Mouse (Mus musculus) stomach, postnatal 0 days (tissue): ENCODE results near the gene Vangl2. TPM values are rescaled to one million over a fixed set of nuclear protein-coding genes. Genes with fewer than 3 reads are reported as not detected.

Experiments
- ATAC-seq: fragments of 200-750 bp; cut with Nextera tagmentation; 2 replicates; pipeline ENCODE4 v1.8.0; 2017; ENCODE audit not compliant: low FRiP score, low TSS enrichment
- DNase-seq: peaks from one replicate; pipeline ENCODE4 v3.0.0-alpha.2; 2016; ENCODE audit warnings: low spot score
- H3K27ac ChIP-seq: fragments of 300-500 bp; sonication (generic); replicated peaks from 2 replicates; pipeline ENCODE4 v1.5.1; 2014; ENCODE audit warnings: mild to moderate bottlenecking, control low read depth
- H3K27me3 ChIP-seq: fragments of 300-500 bp; sonication (generic); 2 replicates; pipeline ENCODE4 v1.6.1; 2014; ENCODE audit warnings: low read length; ENCODE audit not compliant: control insufficient read depth, insufficient read depth
- H3K36me3 ChIP-seq: fragments of 300-500 bp; sonication (generic); 2 replicates; pipeline ENCODE4 v1.6.1; 2014; ENCODE audit warnings: low read length, mixed read lengths; ENCODE audit not compliant: control insufficient read depth, insufficient read depth
- H3K4me1 ChIP-seq: fragments of 300-500 bp; sonication (generic); replicated peaks from 2 replicates; pipeline ENCODE4 v1.6.1; 2014; ENCODE audit warnings: antibody characterized with exemption; ENCODE audit not compliant: control insufficient read depth, insufficient read depth
- H3K4me2 ChIP-seq: fragments of 300-500 bp; sonication (generic); replicated peaks from 2 replicates; pipeline ENCODE4 v1.6.1; 2014; ENCODE audit warnings: low read depth, mild to moderate bottlenecking, control low read depth, moderate library complexity
- H3K4me3 ChIP-seq: fragments of 300-500 bp; sonication (generic); 2 replicates; pipeline ENCODE4 v1.5.1; 2014; ENCODE audit warnings: low read depth, low read length, control low read depth
- H3K9ac ChIP-seq: fragments of 300-500 bp; sonication (generic); 2 replicates; pipeline ENCODE4 v1.6.1; 2014; ENCODE audit warnings: mild to moderate bottlenecking, low read length, control low read depth, mixed read lengths
- H3K9me3 ChIP-seq: fragments of 300-500 bp; sonication (generic); 2 replicates; pipeline ENCODE4 v1.6.1; 2016; ENCODE audit warnings: low read length; ENCODE audit not compliant: control insufficient read depth
- CTCF ChIP-seq: IDR thresholded peaks from 2 replicates; pipeline ENCODE4 v1.5.1; 2016; ENCODE audit warnings: antibody characterized with exemption, low read depth, mild to moderate bottlenecking, moderate library complexity
- EP300 ChIP-seq: optimal IDR thresholded peaks from 2 replicates; pipeline ENCODE3; 2016; ENCODE audit warnings: antibody characterized with exemption
- whole genome bisulfite sequencing: fragments of 180-500 bp; shearing (Covaris S2); extraction: QIAGEN DNeasy Blood & Tissue Kit; methylation state at CpG from one replicate; pipeline ENCODE4 v1.1.7; 2014; 5-methylcytosine and 5-hydroxymethylcytosine counted together
- polyA plus RNA-seq: library from polyadenylated mRNA; unstranded; fragments of >200 nt; fragmentation: Nextera tagmentation; extraction: Ambion mirVana; gene quantifications from 2 replicates; pipeline ENCODE4 v1.2.1, GENCODE M21; 2015

Gene Vangl2
- polyA plus RNA-seq, 1 experiment from 2014 or later, result 5.4 TPM

- ATAC-seq (peak; percentile 54), DNase-seq (peak; percentile 48)
- H3K9me3 ChIP-seq, result no peaks in the 10 kb centered on the region
- TF ChIP-seq EP300 (no peak), CTCF (no peak)
- H3K9ac ChIP-seq, result peak overlapping the region; percentile 78
- H3K4me3 ChIP-seq, result peak overlapping the region; percentile 87
- no peaks in the 10 kb centered on the region for H3K36me3 ChIP-seq
- peak overlapping the region; percentile 82 for H3K27ac ChIP-seq
- 2% methylated on average over 23 of the region's 23 CpGs for WGBS
- H3K27me3 ChIP-seq, result no peaks in the 10 kb centered on the region
- peaks cover 6% of the 10 kb centered on the region; the same call in 1 of the 2 replicates for H3K4me1 ChIP-seq
- H3K4me2 ChIP-seq, result peak overlapping the region; percentile 82
Measured at GRCm38 (mm10) chr1:172026201-172026901, 1.9 kb downstream of the Vangl2 start.

DNA sequence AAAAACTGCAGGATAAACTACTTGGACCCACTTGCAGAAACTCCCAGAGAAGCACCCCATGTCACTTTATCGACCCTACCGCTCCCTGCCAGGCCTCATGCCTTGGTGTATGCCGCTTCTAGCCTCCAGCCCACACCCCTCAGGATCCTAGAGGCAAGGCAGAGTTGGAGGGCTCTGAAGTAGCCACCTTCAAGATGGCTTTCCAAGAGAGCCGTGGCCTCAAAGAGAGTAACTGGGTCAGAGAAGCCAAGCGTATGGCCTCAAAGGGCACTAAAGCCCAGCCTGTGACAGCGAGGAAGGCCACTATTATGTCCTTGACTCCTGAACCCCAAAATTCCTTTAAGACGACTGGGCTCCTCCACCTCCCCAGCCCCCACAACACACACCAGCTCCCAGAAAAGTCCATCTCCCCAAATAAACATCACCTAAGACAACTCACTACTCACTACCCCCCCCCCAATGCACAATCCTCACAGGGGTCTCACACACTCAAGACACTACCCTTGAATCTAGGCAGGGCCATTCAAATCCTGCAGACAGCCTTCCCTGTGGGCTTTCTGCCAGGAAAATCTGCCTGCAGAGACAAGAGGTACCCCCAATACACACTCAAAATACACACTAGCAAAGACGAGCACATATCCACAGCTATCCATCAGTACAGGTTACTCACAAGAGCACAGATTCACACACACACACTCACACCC lies 2.9 kb downstream of the Vangl2 start:
- Histone ChIP-seq H3K9me3 (no peaks in the 10 kb centered on the region), H3K9ac (no peak overlapping the region; the same call in 1 of the 2 replicates), H3K4me3 (no peak overlapping the region), H3K27me3 (no peaks in the 10 kb centered on the region), H3K36me3 (no peaks in the 10 kb centered on the region), H3K4me1 (peaks cover 6% of the 10 kb centered on the region; the same call in 1 of the 2 replicates), H3K27ac (0 out of 2 replicates have a peak overlapping the region, but pooled peaks have one; percentile 18), H3K4me2 (peak overlapping the region; percentile 82)
- TF ChIP-seq CTCF, result no peak
- TF ChIP-seq EP300, result no peak
- DNase-seq (no peak), ATAC-seq (no peak)
- WGBS, result 62% methylated on average over 8 of the region's 8 CpGs

DNA sequence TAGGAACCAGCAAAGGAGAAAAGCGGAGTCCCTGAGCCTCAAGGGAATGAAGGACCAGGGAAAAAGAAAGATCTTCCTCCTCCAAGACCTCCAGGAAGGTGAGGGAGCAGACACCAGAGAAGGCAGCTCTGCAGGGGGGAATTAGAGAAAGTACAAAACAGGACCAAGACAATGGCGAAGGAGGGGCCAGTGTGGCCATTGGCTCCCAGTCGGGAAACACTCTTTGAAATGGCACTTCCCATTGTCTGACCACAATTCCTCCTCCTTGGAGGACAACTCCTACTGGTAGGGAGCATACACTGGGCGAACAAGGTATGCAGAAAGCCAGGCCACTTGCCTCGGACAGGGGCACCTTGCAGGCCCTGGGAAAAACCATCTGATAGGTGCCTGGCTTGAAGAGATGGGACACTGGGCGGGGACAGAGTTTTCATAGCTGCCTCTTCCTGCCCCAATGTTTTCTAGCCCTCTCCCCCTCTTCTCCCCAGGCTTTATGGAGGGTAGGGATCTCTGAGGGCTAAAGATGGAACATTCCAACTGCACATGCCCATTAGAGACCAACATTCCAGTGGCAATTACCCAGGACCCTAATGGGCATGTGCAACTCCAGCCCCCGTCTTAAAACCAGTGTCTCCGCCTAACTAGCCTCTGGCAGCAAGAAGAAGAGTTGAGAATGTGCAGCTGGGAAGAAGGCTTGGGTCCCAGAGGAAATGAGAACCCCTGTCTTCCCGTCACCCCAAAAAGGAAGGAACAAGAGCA lies 3.9 kb downstream of the Vangl2 start:
- Histone ChIP-seq H3K27ac (no peak overlapping the region), H3K4me2 (0 out of 2 replicates have a peak overlapping the region, but pooled peaks have one; percentile 8)

DNA sequence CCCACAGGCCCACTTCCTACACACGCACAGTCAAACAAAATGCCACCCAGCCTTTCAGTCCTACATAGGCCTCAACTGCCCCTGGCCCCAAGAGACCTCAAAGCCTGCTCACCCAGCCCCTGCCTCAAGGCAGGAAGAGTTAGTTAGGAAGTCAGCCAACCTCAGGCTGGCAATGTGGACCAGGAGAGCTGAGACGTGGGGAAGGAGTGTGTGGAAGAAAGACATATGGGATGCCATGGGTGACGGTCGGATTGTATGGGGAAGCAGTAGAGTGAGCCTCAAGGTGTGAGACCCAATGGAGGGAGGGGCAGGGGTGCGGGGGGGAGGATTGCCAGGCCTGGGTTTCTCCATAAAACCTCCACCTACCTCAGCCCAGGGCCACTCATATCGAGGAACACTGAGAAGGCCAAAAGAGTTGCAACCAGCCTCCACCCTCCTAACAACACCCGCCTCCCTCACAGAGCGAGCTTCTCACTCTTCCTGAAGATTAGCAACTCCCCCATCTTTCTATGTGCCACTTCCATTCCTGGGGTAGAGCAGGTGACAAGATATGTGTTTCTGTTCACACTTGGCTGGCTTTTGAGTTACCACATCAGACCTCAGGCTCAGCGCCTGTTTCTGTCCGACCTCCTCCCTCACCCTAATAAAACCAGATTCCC lies 8.3 kb downstream of the Vangl2 start:
- H3K27me3 ChIP-seq, result no peaks in the 10 kb centered on the region
- H3K9me3 ChIP-seq, result no peaks in the 10 kb centered on the region
- TF ChIP-seq EP300 (no peak), CTCF (no peak)
- no peak overlapping the region for H3K9ac ChIP-seq
- ATAC-seq (no peak), DNase-seq (no peak)
- H3K4me2 ChIP-seq, result no peak overlapping the region
- H3K4me3 ChIP-seq, result no peak overlapping the region
- peak overlapping the region; percentile 13; the same call in 1 of the 2 replicates for H3K27ac ChIP-seq
- peaks cover 2% of the 10 kb centered on the region; the same call in 1 of the 2 replicates for H3K4me1 ChIP-seq
- no peaks in the 10 kb centered on the region for H3K36me3 ChIP-seq
- WGBS, result 68% methylated on average over 10 of the region's 10 CpGs

More for the DNA sequence above, 3.9 kb downstream of the Vangl2 start:
- Histone ChIP-seq H3K27me3 (no peaks in the 10 kb centered on the region), H3K4me1 (peaks cover 6% of the 10 kb centered on the region; the same call in 1 of the 2 replicates), H3K4me3 (no peak overlapping the region), H3K36me3 (no peaks in the 10 kb centered on the region), H3K9ac (no peak overlapping the region), H3K9me3 (no peaks in the 10 kb centered on the region)
- ATAC-seq (no peak), DNase-seq (no peak)
- TF ChIP-seq EP300 (no peak), CTCF (no peak)
- WGBS, result 60% methylated on average over 9 of the region's 9 CpGs

DNA sequence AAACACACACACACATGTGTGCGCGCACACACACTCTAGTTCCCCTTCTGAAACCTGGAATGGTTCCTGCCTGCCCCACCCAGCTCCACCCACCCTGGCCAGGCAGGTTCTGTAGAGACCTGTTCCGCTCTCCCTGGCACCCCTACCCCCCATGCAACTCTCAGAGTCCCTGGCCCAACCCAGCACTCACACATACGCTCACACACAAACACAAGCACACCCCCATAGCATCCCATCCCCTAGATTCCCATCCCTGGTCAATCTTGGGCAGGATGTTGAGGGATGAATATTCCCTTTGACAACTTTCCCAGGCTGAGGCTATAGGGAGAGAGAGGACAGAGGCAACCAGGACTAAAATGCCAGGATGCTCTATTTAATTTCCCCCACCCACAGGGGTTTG lies 8.9 kb downstream of the Vangl2 start:
- no peaks in the 10 kb centered on the region for H3K9me3 ChIP-seq
- DNase-seq, result peak; percentile 66
- 79% methylated on average over 4 of the region's 4 CpGs for WGBS
- TF ChIP-seq EP300 (no peak), CTCF (no peak)
- peak; percentile 81 for ATAC-seq
- no peak overlapping the region for H3K9ac ChIP-seq
- H3K4me2 ChIP-seq, result peak overlapping the region; percentile 14
- H3K27me3 ChIP-seq, result no peaks in the 10 kb centered on the region
- H3K27ac ChIP-seq, result peak overlapping the region; percentile 13; the same call in 1 of the 2 replicates
- peaks cover 2% of the 10 kb centered on the region; the same call in 1 of the 2 replicates for H3K4me1 ChIP-seq
- no peaks in the 10 kb centered on the region for H3K36me3 ChIP-seq
- H3K4me3 ChIP-seq, result no peak overlapping the region
